Mouse (Mus musculus): ENCODE results near the gene Asb16.

The Asb16 gene

GRCm38 (mm10) chr11:102311966-102312365 lies 43.4 kb downstream of the Asb16 start:
- no peak for DNase-seq

- DNase-seq, result no peak
Observed at GRCm38 (mm10) chr11:102312586-102312985, 44.0 kb downstream of the Asb16 start.

- DNase-seq, result no peak
Observed at GRCm38 (mm10) chr11:102314321-102314720, 45.8 kb downstream of the Asb16 start.

- peak; percentile 41 for DNase-seq
Observed at GRCm38 (mm10) chr11:102315690-102316571, 47.4 kb downstream of the Asb16 start.

GRCm38 (mm10) chr11:102316572-102317297 lies 48.2 kb downstream of the Asb16 start:
- DNase-seq, result peak; percentile 86

- peak; percentile 65 for DNase-seq
Observed at GRCm38 (mm10) chr11:102317298-102317900, 48.9 kb downstream of the Asb16 start.

- peak; percentile 71 for DNase-seq
Observed at GRCm38 (mm10) chr11:102317901-102318575, 49.5 kb downstream of the Asb16 start.

GRCm38 (mm10) chr11:102318576-102319409 lies 50.2 kb downstream of the Asb16 start:
- peak; percentile 65 for DNase-seq

GRCm38 (mm10) chr11:102319410-102319792 lies 50.9 kb downstream of the Asb16 start, which contains the start of gene Ubtf:
TSS of gene Ubtf (minus strand) at chr11:102319742.
- DNase-seq, result peak; percentile 91

GRCm38 (mm10) chr11:102319941-102320685 lies 51.6 kb downstream of the Asb16 start:
- DNase-seq, result peak; percentile 90

GRCm38 (mm10) chr11:102320686-102321005 lies 52.1 kb downstream of the Asb16 start:
- peak; percentile 72 for DNase-seq

- no peak for DNase-seq
Observed at GRCm38 (mm10) chr11:102321931-102322330, 53.4 kb downstream of the Asb16 start.

- DNase-seq, result no peak
Observed at GRCm38 (mm10) chr11:102323516-102323915, 55.0 kb downstream of the Asb16 start.

GRCm38 (mm10) chr11:102327250-102327649 lies 58.7 kb downstream of the Asb16 start:
- DNase-seq, result no peak

- no peak for DNase-seq
Observed at GRCm38 (mm10) chr11:102327839-102328238, 59.3 kb downstream of the Asb16 start.

Data from cerebellum, adult 11 months (tissue).